Mouse (Mus musculus) liver, embryonic 11.5 days (tissue): ENCODE measurements around the gene Slc35b1. TPM values are rescaled to one million over a fixed set of nuclear protein-coding genes. Genes with fewer than 3 reads are reported as not detected.
"Not testable (repeated sequence)": the region's sequence is repeated elsewhere in the genome, so short reads cannot be mapped to it uniquely, and the experiment has no call there.

ENCODE experiments used
- ATAC-seq: fragments of 200-750 bp; cut with Nextera tagmentation; replicated peaks from 2 replicates; pipeline ENCODE4 v1.8.0; 2017; ENCODE audit warnings: moderate number of reproducible peaks, mild to moderate bottlenecking, moderate TSS enrichment, moderate library complexity; ENCODE audit not compliant: low FRiP score
- DNase-seq: peaks from one replicate; pipeline ENCODE4 v3.0.0-alpha.2; 2017; ENCODE audit warnings: low spot score
- H3K27ac ChIP-seq: fragments of 300-500 bp; sonication (generic); 2 replicates; pipeline ENCODE4 v1.5.1; 2014; ENCODE audit warnings: mild to moderate bottlenecking, low read depth, low read length, control low read depth
- H3K27me3 ChIP-seq: fragments of 300-500 bp; sonication (generic); replicated peaks from 2 replicates; pipeline ENCODE4 v1.6.1; 2014; ENCODE audit warnings: low read length, mixed read lengths; ENCODE audit not compliant: control insufficient read depth, insufficient read depth
- H3K36me3 ChIP-seq: fragments of 300-500 bp; sonication (generic); 2 replicates; pipeline ENCODE4 v1.6.1; 2014; ENCODE audit warnings: mild to moderate bottlenecking, low read length, moderate library complexity, mixed read lengths; ENCODE audit not compliant: control insufficient read depth, insufficient read depth
- H3K4me1 ChIP-seq: fragments of 300-500 bp; sonication (generic); replicated peaks from 2 replicates; pipeline ENCODE4 v1.6.1; 2014; ENCODE audit warnings: low read length, mixed read lengths; ENCODE audit not compliant: control insufficient read depth, insufficient read depth
- H3K4me2 ChIP-seq: fragments of 300-500 bp; sonication (generic); 2 replicates; pipeline ENCODE4 v1.6.1; 2014; ENCODE audit warnings: mild to moderate bottlenecking, control low read depth, moderate library complexity
- H3K4me3 ChIP-seq: fragments of 300-500 bp; sonication (generic); 2 replicates; pipeline ENCODE4 v1.5.1; 2014; ENCODE audit warnings: low read depth, low read length, control low read depth
- H3K9ac ChIP-seq: fragments of 300-500 bp; sonication (generic); 2 replicates; pipeline ENCODE4 v1.6.1; 2014; ENCODE audit warnings: low read depth, low read length, control low read depth
- H3K9me3 ChIP-seq: fragments of 300-500 bp; sonication (generic); 2 replicates; pipeline ENCODE4 v1.6.1; 2016; ENCODE audit warnings: low read length, inconsistent platforms, mixed read lengths; ENCODE audit not compliant: control insufficient read depth
- WGBS: fragments of 180-500 bp; shearing (Covaris S2); extraction: QIAGEN DNeasy Blood & Tissue Kit; methylation state at CpG from one replicate; pipeline ENCODE4 v1.1.7; 2014; 5-methylcytosine and 5-hydroxymethylcytosine counted together
- polyA plus RNA-seq: library from polyadenylated mRNA; unstranded; fragments of >200 nt; fragmentation: Nextera tagmentation; extraction: Ambion mirVana; gene quantifications from 2 replicates; pipeline ENCODE4 v1.2.1, GENCODE M21; 2014

Gene Slc35b1
- polyA plus RNA-seq, 1 experiment from 2014 or later, result 86.8 TPM

DNA sequence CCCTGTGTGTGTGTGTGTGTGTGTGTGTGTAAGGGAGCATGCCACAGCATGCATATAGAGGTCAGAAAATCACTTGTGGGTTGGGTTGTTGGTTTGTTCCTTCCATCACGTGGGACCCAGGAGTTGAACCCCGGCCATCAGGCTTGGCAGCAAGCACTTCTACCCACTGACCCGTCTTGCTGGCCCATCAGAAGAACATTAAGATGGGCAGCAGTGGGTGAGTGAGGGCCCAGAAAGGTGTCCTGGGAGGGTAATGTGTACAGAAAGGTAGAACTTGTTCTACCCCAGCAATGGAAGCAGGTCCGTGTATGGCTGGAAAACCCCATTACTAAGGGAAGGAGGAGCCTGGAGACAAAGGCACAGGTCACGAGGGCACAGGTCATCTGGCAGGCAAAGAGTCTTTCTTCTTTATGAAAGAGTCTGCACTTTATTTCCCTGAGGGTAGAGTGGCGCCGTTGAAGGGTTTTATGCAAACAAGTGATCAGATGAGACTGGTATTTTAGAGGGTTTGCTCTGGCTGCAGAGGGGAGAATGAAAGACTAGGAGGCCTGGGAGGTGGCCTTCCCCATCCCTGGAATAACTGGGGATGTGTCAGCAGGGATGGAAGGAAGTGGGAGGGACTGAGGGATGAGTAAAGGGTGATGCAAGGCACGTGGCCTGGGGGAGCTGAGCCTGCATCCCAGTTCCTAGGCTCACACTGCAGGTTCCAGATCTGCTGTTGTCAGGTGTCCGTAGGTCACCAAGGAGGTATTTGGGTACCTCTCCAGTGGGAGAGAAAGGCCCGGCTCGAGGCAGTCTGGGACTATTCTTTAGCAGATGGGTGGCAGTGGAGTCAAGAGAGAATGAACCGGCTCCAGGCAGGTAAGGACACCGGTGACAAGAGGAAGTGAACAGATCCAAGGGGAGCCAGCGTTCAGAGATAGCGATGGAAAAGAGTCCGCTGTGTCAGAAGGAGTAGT lies 19.2 kb downstream of the Slc35b1 start:
- Histone ChIP-seq H3K27me3 (peaks cover 3% of the 10 kb centered on the region; the same call in 1 of the 2 replicates), H3K9me3 (no peaks in the 10 kb centered on the region), H3K9ac (no peak overlapping the region), H3K4me3 (no peak overlapping the region), H3K4me1 (no peaks in the 10 kb centered on the region), H3K4me2 (no peak overlapping the region), H3K27ac (no peak overlapping the region), H3K36me3 (no peaks in the 10 kb centered on the region)
- ATAC-seq, result no peak
- WGBS, result 75% methylated on average over 16 of the region's 16 CpGs
- DNase-seq, result no peak

DNA sequence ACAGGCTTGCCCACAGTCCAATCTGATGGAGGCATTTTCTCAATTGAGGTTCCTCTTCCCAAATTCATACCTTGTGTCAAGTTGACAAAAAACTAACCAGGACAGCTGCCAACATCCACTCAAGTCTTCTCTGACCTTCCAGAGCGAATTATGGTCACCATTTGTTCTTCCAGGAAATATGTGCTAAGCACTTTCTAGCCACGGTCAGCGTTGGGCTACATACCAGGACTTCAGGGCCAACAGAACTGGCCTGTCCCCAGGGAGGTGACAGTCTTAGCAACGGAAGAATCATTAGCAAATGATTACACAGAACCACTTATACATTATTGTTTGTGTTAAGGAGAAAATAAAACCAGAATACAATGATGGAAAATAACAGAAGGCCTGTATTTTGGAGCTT lies 21.3 kb downstream of the Slc35b1 start:
- no peak overlapping the region for H3K4me2 ChIP-seq
- WGBS, result 74% methylated on average over 4 of the region's 4 CpGs
- ATAC-seq, result no peak
- no peak for DNase-seq
- H3K4me3 ChIP-seq, result no peak overlapping the region
- no peaks in the 10 kb centered on the region for H3K4me1 ChIP-seq
- no peaks in the 10 kb centered on the region for H3K9me3 ChIP-seq
- no peaks in the 10 kb centered on the region for H3K36me3 ChIP-seq
- no peak overlapping the region for H3K27ac ChIP-seq
- H3K9ac ChIP-seq, result no peak overlapping the region
- H3K27me3 ChIP-seq, result no peaks in the 10 kb centered on the region

DNA sequence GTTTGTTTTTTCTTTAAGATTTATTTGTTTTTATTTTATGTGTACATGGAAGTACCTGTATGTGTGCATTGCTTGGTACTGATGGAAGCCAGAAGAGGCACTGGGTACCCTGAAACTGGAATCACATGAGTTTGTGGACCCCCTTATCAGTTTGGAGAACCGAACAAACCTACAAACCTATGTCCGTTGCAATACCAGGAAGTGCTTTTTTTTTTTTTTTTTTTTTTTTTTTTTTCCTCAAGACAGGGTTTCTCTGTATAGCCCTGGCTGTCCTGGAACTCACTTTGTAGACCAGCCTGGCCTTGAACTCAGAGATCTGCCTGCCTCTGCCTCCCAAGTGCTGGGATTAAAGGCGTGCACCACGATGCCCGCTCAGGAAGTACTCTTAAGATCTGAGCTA lies 21.9 kb downstream of the Slc35b1 start:
- H3K9ac ChIP-seq, H3K4me1 ChIP-seq, H3K27me3 ChIP-seq, H3K27ac ChIP-seq, H3K4me2 ChIP-seq, DNase-seq, H3K36me3 ChIP-seq, ATAC-seq, H3K9me3 ChIP-seq, H3K4me3 ChIP-seq: not testable (repeated sequence)
- 77% methylated on average over 5 of the region's 5 CpGs for WGBS

DNA sequence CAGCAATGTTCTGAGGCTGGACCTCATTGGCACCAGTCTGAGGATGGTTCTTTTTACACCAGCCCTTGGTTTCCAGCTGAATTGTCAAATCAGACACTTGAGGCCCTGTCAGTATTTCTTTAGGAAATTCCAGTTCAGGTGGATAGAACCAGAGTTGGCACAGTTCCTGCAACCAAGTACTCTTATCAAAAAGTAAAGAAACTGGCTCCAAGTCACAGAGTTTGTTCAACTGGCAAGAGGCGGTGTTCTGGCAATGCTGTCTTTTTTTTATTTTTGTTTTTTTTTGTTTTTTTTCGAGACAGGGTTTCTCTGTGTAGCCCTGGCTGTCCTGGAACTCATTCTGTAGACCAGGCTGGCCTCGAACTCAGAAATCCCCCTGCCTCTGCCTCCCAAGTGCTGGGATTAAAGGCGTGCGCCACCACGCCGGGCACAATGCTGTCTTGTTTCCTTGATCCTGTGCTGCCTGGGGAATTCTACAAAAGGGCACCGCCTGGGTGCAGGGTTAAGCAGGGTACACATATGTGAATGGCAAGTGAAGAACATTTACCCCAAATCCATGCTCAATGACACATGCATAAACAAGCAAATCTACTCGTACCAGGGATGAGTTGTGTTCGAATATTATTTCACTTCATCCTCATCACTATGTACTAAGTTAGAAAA lies 25.1 kb downstream of the Slc35b1 start:
- Histone ChIP-seq H3K27ac (no peak overlapping the region), H3K4me3 (no peak overlapping the region), H3K27me3 (peaks cover 3% of the 10 kb centered on the region; the same call in 1 of the 2 replicates), H3K4me1 (no peaks in the 10 kb centered on the region; the same call in 1 of the 2 replicates), H3K4me2 (no peak overlapping the region), H3K36me3 (no peaks in the 10 kb centered on the region), H3K9ac (no peak overlapping the region), H3K9me3 (no peaks in the 10 kb centered on the region)
- DNase-seq (no peak), ATAC-seq (no peak)
- WGBS, result 83% methylated on average over 10 of the region's 10 CpGs

DNA sequence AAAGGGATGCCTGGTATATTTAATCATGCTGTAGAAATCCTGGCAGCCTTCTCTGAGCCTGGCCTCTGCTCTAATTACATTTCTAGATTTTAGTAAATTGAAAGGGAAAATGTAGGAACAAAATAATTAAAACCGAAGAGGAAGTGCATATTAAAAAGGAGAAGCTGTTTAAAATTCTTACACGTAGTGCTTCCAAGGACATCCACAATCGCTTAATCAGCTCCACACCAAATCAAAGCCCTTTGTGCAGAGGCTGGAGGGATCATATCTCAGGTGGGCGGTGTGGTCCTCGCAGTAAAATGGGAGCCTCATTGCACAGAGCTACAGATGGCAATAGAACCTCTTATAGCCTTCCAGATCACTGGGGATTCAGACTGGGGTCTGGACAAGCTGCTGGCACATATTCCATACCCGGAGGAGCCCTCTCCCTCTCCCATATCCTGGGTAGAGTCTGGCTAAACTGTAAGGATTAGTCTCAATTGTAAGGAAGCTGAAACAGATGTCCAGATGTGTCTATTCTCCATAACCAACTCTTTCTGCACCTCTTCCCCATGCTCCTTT lies 27.0 kb downstream of the Slc35b1 start:
- ATAC-seq, result no peak
- WGBS, result 69% methylated on average over 6 of the region's 6 CpGs
- H3K9ac ChIP-seq, result no peak overlapping the region

DNA sequence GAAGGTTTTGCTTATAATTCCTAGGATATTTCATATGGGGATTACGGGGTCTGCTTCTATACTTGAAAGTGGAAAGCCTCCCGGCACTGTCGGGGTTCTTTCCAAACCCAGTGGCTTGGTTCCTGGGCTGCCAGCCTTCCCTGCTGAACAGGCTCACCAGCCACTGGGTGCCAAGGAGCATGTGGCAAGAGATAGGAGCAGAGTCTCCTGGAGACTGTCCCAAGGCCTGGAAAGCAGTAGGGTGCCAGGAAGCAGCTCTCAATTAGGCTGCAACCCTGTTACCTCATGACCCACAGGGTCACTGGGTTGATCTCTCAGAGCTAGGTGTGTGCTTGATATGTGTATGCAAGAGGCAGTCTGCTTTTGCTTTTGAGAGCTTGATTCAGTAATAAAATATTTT lies 28.1 kb downstream of the Slc35b1 start:
- H3K4me2 ChIP-seq, result no peak overlapping the region
- no peak overlapping the region for H3K9ac ChIP-seq
- no peaks in the 10 kb centered on the region for H3K36me3 ChIP-seq
- peaks cover 3% of the 10 kb centered on the region; the same call in 1 of the 2 replicates for H3K27me3 ChIP-seq
- ATAC-seq, result no peak
- H3K4me3 ChIP-seq, result no peak overlapping the region
- no peak overlapping the region for H3K27ac ChIP-seq
- 96% methylated on average over 3 of the region's 3 CpGs for WGBS
- DNase-seq, result no peak
- H3K9me3 ChIP-seq, result no peaks in the 10 kb centered on the region
- H3K4me1 ChIP-seq, result peaks cover 16% of the 10 kb centered on the region

More for the DNA sequence above, 27.0 kb downstream of the Slc35b1 start:
- Histone ChIP-seq H3K27me3 (peaks cover 3% of the 10 kb centered on the region; the same call in 1 of the 2 replicates), H3K4me1 (peaks cover 11% of the 10 kb centered on the region), H3K27ac (no peak overlapping the region), H3K4me3 (no peak overlapping the region), H3K36me3 (no peaks in the 10 kb centered on the region), H3K9me3 (no peaks in the 10 kb centered on the region), H3K4me2 (no peak overlapping the region)
- DNase-seq, result no peak

DNA sequence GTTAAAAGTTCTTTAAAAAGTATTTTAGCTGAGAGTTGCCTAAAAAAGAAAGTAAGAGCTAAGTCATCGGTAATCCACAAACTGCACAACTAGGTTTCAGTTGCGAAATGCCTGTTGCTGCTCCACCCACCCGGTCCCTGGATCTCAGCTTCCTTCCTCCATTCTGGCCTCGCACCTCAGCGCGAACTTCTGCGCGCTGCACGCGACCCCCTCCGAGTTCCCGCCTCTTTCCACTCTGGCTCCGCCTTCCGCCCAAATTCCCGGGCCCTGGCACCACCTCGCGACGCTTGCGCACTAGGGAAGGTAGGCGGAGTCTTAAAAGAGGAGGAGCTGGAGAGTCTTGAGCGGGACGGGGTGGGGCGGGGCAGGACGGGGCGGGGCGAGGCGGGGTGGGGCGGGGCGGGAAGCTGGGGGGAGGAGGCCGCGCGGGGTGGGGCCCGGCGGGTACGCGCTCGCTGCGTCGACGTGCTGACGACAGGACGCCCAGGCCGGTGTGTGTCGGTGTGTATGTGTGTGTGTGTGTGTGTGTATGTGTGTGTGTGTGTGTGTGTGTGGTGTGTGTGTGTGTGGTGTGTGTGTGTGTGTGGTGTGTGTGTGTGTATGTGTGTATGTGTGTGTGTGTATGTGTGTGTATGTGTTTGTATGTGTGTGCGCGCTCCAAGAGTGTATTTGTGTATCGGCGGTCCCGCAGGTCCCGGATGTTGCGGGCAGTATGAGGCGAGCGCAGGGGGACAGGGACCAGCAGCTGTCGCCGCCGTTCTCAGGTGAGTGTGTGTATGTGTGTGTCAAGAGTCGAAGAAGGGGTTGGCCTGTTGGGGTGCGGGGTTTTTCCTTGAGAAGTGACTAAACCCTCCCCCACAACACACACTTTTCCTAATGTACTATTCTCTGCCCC lies 29.4 kb downstream of the Slc35b1 start, which contains the start of gene Spop:
Gene Spop (plus strand): TSS at position 440 of the 895 bp plus-strand sequence.
- DNase-seq (peak; percentile 87), ATAC-seq (peak; percentile 88)
- Histone ChIP-seq H3K9me3 (no peaks in the 10 kb centered on the region), H3K9ac (peak within 1 kb of the TSS; percentile 83), H3K4me1 (peaks cover 16% of the 10 kb centered on the region), H3K36me3 (no peaks in the 10 kb centered on the region), H3K27ac (peak within 1 kb of the TSS; percentile 90), H3K4me3 (peak within 1 kb of the TSS; percentile 79), H3K4me2 (peak within 1 kb of the TSS; percentile 83), H3K27me3 (peaks cover 3% of the 10 kb centered on the region; the same call in 1 of the 2 replicates)
- 2% methylated on average over 54 of the region's 58 CpGs for WGBS
